Mouse (Mus musculus) spleen, adult 2 months (tissue): ENCODE results near the gene Mgst3.

Experiments used
- CTCF ChIP-seq: fragments of 200-500 bp; IDR thresholded peaks from 2 replicates; pipeline ENCODE4 v1.5.1; 2011; ENCODE audit warnings: mild to moderate bottlenecking, inconsistent platforms; ENCODE audit not compliant: insufficient read depth, insufficient read length, insufficient replicate concordance; ENCODE audit errors: extremely low read depth
- POLR2A ChIP-seq: fragments of 200-500 bp; IDR thresholded peaks from 2 replicates; pipeline ENCODE4 v1.6.1; 2011; ENCODE audit warnings: low read depth, low read length, inconsistent platforms

DNA sequence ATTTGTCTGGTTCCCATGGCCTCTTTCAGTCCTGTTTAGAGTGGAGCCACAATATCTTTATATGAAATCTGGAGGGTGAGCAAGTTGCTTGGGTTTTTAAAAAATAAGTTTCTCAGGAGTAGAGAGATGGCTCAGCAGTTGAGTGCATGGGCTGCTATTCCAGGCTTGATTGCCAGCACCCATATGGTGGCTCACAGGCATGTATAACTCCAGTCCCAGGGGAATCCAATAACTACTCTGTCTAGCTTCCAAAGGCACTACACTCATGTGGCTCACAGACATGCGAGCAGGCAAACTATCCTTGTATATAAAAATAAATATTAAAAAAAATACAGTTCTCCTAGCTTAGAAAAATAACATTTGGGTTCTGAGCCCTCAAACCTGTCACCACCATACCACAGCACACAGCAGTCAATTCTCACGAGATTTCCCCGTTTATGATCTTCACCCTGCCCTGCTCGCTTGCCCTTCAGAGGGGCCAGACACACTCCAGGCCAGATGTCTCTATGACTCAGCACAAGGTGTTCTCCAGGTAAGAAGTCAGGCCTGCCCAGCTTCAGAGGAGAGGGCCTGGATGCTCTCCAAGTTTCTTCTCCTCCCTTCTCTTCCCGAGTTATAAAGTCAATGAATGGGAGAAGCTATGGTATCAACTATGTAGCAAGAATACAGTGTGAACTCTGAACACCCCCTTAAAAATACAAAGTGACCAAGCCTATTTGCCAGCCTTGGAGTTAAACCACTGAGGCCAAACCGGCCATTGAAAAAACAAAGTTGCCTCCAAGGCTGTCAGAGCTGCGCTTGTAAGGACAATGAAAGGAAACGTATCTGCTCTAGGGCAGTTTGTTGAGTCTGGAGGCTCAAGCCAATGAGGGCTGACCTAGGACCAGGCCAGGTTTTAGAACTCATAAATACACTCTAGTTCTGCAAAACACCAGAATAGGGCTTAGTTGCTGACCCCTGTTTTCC lies 12.3 kb downstream of the Mgst3 start:
- TF ChIP-seq CTCF, result no peak
- TF ChIP-seq POLR2A, result no peak
